Mouse (Mus musculus) layer of hippocampus, adult 9-10 months (tissue): ENCODE results near the gene Zc3h4.
"Not testable (repeated sequence)": the region's sequence is repeated elsewhere in the genome, so short reads cannot be mapped to it uniquely, and the experiment has no call there.

Experiments used
- DNase-seq: peaks from one replicate; pipeline ENCODE4 v3.0.0; 2022; ENCODE audit warnings: low spot score

Zc3h4 gene

GRCm38 (mm10) chr7:16400689-16401611, at the start of gene Zc3h4:
Gene Zc3h4, plus strand, starts transcription at chr7:16400910.
- no peak for DNase-seq

- DNase-seq = no peak
Observed at GRCm38 (mm10) chr7:16355854-16356594, 44.7 kb upstream of the Zc3h4 start.

- DNase-seq = no peak
Observed at GRCm38 (mm10) chr7:16357602-16358001, 43.1 kb upstream of the Zc3h4 start.

- no peak for DNase-seq
Observed at GRCm38 (mm10) chr7:16364319-16364718, 36.4 kb upstream of the Zc3h4 start.

GRCm38 (mm10) chr7:16364901-16365500, 35.7 kb upstream of the Zc3h4 start:
- DNase-seq = no peak

- DNase-seq = no peak
Observed at GRCm38 (mm10) chr7:16366133-16366646, 34.5 kb upstream of the Zc3h4 start.

GRCm38 (mm10) chr7:16366669-16367068, 34.0 kb upstream of the Zc3h4 start:
- DNase-seq = no peak

- no peak for DNase-seq
Observed at GRCm38 (mm10) chr7:16368835-16369234, 31.9 kb upstream of the Zc3h4 start.

- DNase-seq = no peak
Observed at GRCm38 (mm10) chr7:16370596-16370995, 30.1 kb upstream of the Zc3h4 start.

- no peak for DNase-seq
Observed at GRCm38 (mm10) chr7:16373719-16374118, 27.0 kb upstream of the Zc3h4 start.

GRCm38 (mm10) chr7:16374989-16375388, 25.7 kb upstream of the Zc3h4 start:
- no peak for DNase-seq

GRCm38 (mm10) chr7:16376505-16376904, 24.2 kb upstream of the Zc3h4 start:
- DNase-seq = no peak

- DNase-seq = peak; percentile 92
Observed at GRCm38 (mm10) chr7:16387160-16388041, 13.3 kb upstream of the Zc3h4 start, which contains the start of gene Sae1. Gene Sae1, minus strand, starts transcription at chr7:16387806.

- DNase-seq = not testable (repeated sequence)
Observed at GRCm38 (mm10) chr7:16389942-16390341, 10.8 kb upstream of the Zc3h4 start.

- no peak for DNase-seq
Observed at GRCm38 (mm10) chr7:16392923-16393322, 7.8 kb upstream of the Zc3h4 start.

GRCm38 (mm10) chr7:16395944-16396343, 4.8 kb upstream of the Zc3h4 start:
- DNase-seq = no peak

GRCm38 (mm10) chr7:16397465-16397864, 3.2 kb upstream of the Zc3h4 start:
- no peak for DNase-seq

- no peak for DNase-seq
Observed at GRCm38 (mm10) chr7:16398387-16399050, 2.2 kb upstream of the Zc3h4 start.

GRCm38 (mm10) chr7:16399098-16399819, 1.5 kb upstream of the Zc3h4 start:
- peak; percentile 85 for DNase-seq
